Mouse (Mus musculus) heart, embryonic 14.5 days (tissue): ENCODE measurements at regions not wholly inside any gene's neighbourhood (a gene's known extent, or its start where the extent isn't known, plus 50 kb on each side); places are given as distances from the start of the nearest gene placed in this dataset.

Experiments
- ATAC-seq: fragments of 200-750 bp; cut with Nextera tagmentation; 2 replicates; pipeline ENCODE4 v1.8.0; 2017; ENCODE audit warnings: low read depth, moderate TSS enrichment; ENCODE audit not compliant: insufficient number of reproducible peaks, insufficient read depth, low FRiP score
- H3K27ac ChIP-seq, 2 experiments: fragments of 200-500 bp in 1 of 2; fragments of 300-500 bp in 1 of 2; sonication (generic) in 1 of 2; replicated peaks in 1 of 2; 2 replicates each; pipeline ENCODE4 v1.5.1; 2012 to 2014; ENCODE audit warnings: low read depth in 2 of 2, low read length in 2 of 2, control low read depth in 1 of 2, mild to moderate bottlenecking in 1 of 2, mixed read lengths in 1 of 2; ENCODE audit not compliant: control insufficient read depth in 1 of 2, insufficient read depth in 1 of 2
- H3K27me3 ChIP-seq: fragments of 300-500 bp; sonication (generic); 2 replicates; pipeline ENCODE4 v1.6.1; 2014; ENCODE audit warnings: mild to moderate bottlenecking, low read length, control low read depth; ENCODE audit not compliant: control insufficient read depth, insufficient read depth
- H3K36me3 ChIP-seq: fragments of 300-500 bp; sonication (generic); 2 replicates; pipeline ENCODE4 v1.6.1; 2014; ENCODE audit warnings: mild to moderate bottlenecking, control low read depth, low read length, mixed read lengths; ENCODE audit not compliant: control insufficient read depth, insufficient read depth
- H3K4me1 ChIP-seq, 2 experiments: fragments of 200-500 bp in 1 of 2; fragments of 300-500 bp in 1 of 2; sonication (generic) in 1 of 2; 2 replicates each; pipeline ENCODE4 v1.6.1; 2012 to 2014; ENCODE audit warnings: low read length in 2 of 2, control low read depth in 1 of 2, mixed read lengths in 1 of 2; ENCODE audit not compliant: control insufficient read depth in 2 of 2, insufficient read depth in 2 of 2
- H3K4me2 ChIP-seq: fragments of 300-500 bp; sonication (generic); 2 replicates; pipeline ENCODE4 v1.6.1; 2014; ENCODE audit warnings: mild to moderate bottlenecking, low read length
- H3K4me3 ChIP-seq, 2 experiments: fragments of 200-500 bp in 1 of 2; fragments of 300-500 bp in 1 of 2; sonication (generic) in 1 of 2; 2 replicates each; pipeline ENCODE4 v1.5.1; 2012 to 2014; ENCODE audit warnings: low read length in 2 of 2, mild to moderate bottlenecking in 2 of 2, control low read depth in 1 of 2, low read depth in 1 of 2, moderate library complexity in 1 of 2; ENCODE audit not compliant: control insufficient read depth in 1 of 2, insufficient read depth in 1 of 2
- H3K9ac ChIP-seq: fragments of 300-500 bp; sonication (generic); 2 replicates; pipeline ENCODE4 v1.6.1; 2014; ENCODE audit warnings: mild to moderate bottlenecking, low read length
- H3K9me3 ChIP-seq: fragments of 300-500 bp; sonication (generic); 2 replicates; pipeline ENCODE4 v1.6.1; 2016; ENCODE audit warnings: low read length, control low read depth; ENCODE audit not compliant: control insufficient read depth
- WGBS: fragments of 180-500 bp; shearing (Covaris S2); extraction: QIAGEN DNeasy Blood & Tissue Kit; methylation state at CpG from one replicate; pipeline ENCODE4 v1.1.7; 2014; 5-methylcytosine and 5-hydroxymethylcytosine counted together

- no peak overlapping the region for H3K4me2 ChIP-seq
- ATAC-seq, result no peak
- H3K4me3 ChIP-seq, result no peak overlapping the region
- peaks cover under 1 to 3% of the 10 kb centered on the region in 2 experiments; a peak in 3 of 4 replicates for H3K4me1 ChIP-seq
- H3K36me3 ChIP-seq, result no peaks in the 10 kb centered on the region
- no peaks in the 10 kb centered on the region for H3K9me3 ChIP-seq
- no peak overlapping the region for H3K9ac ChIP-seq
- no peaks in the 10 kb centered on the region; the same call in 1 of the 2 replicates for H3K27me3 ChIP-seq
- H3K27ac ChIP-seq, result no peak overlapping the region
- 91% methylated on average over 11 of the region's 11 CpGs for WGBS
Measured at GRCm38 (mm10) chr5:100220320-100220719, 60.7 kb upstream of the Tmem150c start.

- Histone ChIP-seq H3K4me3 (no peak overlapping the region), H3K4me2 (no peak overlapping the region), H3K27ac (no peak overlapping the region), H3K36me3 (no peaks in the 10 kb centered on the region), H3K4me1 (peaks cover 15 to 20% of the 10 kb centered on the region in 2 experiments), H3K9me3 (no peaks in the 10 kb centered on the region), H3K9ac (no peak overlapping the region), H3K27me3 (no peaks in the 10 kb centered on the region)
- no peak for ATAC-seq
- WGBS, result 85% methylated on average over 3 of the region's 3 CpGs
Measured at GRCm38 (mm10) chr5:100218256-100218851, 58.7 kb upstream of the Tmem150c start.

GRCm38 (mm10) chr5:100217178-100218035 is 57.8 kb upstream of the Tmem150c start:
- Histone ChIP-seq H3K9ac (no peak overlapping the region), H3K4me1 (peaks cover 21 to 25% of the 10 kb centered on the region in 2 experiments), H3K4me3 (no peak overlapping the region; a peak in 1 of 4 replicates), H3K27ac (peak overlapping the region; percentile 28 to 51; a peak in 2 of 4 replicates), H3K9me3 (no peaks in the 10 kb centered on the region), H3K27me3 (no peaks in the 10 kb centered on the region), H3K4me2 (peak overlapping the region; percentile 23), H3K36me3 (no peaks in the 10 kb centered on the region)
- WGBS, result 37% methylated on average over 17 of the region's 17 CpGs
- no peak for ATAC-seq

DNA sequence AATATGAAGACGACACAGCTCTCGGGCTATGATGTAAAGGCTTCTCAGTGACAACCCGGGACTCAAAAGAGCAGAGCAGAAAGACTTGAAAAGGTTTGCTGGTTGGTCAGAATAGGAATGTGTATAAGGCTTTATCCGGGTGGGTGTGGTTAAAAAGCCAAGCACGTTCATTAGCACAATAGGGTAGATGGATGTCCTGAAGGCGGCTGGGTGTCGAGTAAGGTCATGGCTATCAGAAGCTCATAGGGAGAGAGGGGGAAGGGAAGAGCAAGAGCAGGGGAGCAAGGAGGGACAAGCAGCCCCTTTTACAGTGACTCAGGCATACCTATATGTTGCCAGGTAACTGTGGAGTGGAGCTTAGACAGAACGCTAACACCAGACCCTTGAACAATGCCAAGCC is 54.3 kb upstream of the Tmem150c start:
- no peaks in the 10 kb centered on the region for H3K27me3 ChIP-seq
- H3K36me3 ChIP-seq, result no peaks in the 10 kb centered on the region
- H3K9ac ChIP-seq, result no peak overlapping the region
- H3K4me1 ChIP-seq, result peaks cover 29% of the 10 kb centered on the region in 2 experiments
- H3K4me2 ChIP-seq, result no peak overlapping the region
- no peak overlapping the region for H3K27ac ChIP-seq
- 70% methylated on average over 8 of the region's 8 CpGs for WGBS
- H3K4me3 ChIP-seq, result no peak overlapping the region
- ATAC-seq, result no peak
- no peaks in the 10 kb centered on the region for H3K9me3 ChIP-seq

GRCm38 (mm10) chr5:100210708-100211107 is 51.1 kb upstream of the Tmem150c start:
- Histone ChIP-seq H3K27me3 (no peaks in the 10 kb centered on the region), H3K9ac (no peak overlapping the region), H3K4me3 (no peak overlapping the region), H3K27ac (no peak overlapping the region), H3K4me1 (peaks cover 28 to 30% of the 10 kb centered on the region in 2 experiments), H3K9me3 (no peaks in the 10 kb centered on the region), H3K4me2 (no peak overlapping the region), H3K36me3 (no peaks in the 10 kb centered on the region)
- no peak for ATAC-seq
- WGBS, result 62% methylated on average over 5 of the region's 5 CpGs
